Mouse (Mus musculus): ENCODE measurements around the gene Cd24a.

DNA sequence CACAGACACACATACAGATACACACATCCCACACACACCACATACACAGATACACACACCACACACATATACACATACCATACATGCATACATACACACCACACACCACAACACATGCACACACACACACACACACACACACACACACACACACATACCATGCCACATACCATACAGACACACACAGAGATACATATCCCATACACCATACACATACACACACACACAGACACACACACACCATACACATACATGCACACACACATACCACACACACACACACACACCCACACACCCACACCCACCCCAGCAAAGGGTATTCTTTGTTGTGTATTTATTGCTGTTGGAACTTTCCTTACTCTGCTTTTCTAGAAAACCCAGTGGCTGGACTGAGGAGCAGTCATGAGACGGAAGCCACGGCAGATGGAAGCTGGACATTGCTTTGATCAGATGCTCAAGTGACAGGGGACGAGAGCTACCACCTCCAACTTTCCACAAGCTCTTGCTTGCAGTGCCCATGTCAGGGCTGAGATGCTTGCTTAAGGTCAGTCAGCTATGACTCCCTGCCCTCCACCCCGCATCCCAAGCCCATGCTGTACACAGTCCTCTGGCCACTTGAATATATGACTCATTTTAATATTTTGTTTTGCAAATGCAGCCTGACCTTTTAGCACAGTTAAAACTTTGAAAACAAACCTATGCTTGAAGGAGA, 26.0 kb downstream of the Cd24a start:
- no peak for TF ChIP-seq POLR2A (IDR thresholded peaks at IDR 0.05; ENCODE audit: insufficient read depth, low read depth, low read length)
- TF ChIP-seq CTCF (IDR thresholded peaks at IDR 0.05): no peak
- TF ChIP-seq EP300 (IDR thresholded peaks at IDR 0.05; ENCODE audit: insufficient read depth, low read depth, low read length): no peak
